Comparison of ENCODE assay signal across 4 mouse cellular contexts in the genomic region with DNA sequence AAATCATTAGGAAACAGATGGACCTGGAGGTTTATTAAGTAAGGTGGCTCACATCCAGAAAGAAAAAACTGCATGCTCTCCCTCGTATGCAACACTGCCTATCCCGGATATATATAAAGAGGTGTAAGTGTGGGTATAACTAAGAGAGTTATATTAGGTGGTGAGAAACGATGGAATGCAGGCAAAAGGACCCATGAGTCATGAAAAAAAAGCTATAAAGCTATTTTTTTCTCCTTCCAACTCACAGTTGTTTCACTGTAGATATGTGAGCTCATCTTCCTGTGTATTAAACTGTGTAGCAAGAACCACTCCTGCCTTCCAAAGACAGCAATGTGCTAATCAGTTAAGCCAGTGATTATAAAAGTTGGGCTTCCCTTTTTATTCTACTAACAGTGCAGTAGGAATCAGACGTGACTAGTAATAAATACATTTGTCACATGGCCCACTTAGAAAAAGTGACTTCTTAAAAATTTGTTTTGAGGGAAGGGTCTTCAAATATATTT. TPM values are rescaled to one million over a fixed set of nuclear protein-coding genes. Genes with fewer than 3 reads are reported as not detected.
"Had no signal": no experiment of that assay in that cellular context is flagged by ENCODE, and none has a peak within 500 bp of the region (broad histone marks: within the 10 kb centered on the region; RNA-seq: fewer than 3 reads in every experiment).

No protein-coding gene starts in this region.

RNA-seq across cellular contexts. Expression of a gene that starts 56.0 kb away (rescaled TPM):
- total RNA-seq: granulocyte monocyte progenitor cell, adult 5-6 weeks had no signal
- polyA plus RNA-seq: heart, embryonic 10.5 days; liver, embryonic 11.5 days; liver, embryonic 15.5 days had no signal
